Mouse (Mus musculus): Measurements from ENCODE around the gene Gabbr1.

- TF ChIP-seq CTCF (IDR thresholded peaks at IDR 0.05; ENCODE audit: control insufficient read depth, insufficient read depth, insufficient read length) (no peak), MYOD1 (IDR thresholded peaks at IDR 0.05; ENCODE audit: control insufficient read depth, insufficient read length, low read depth) (no peak), MAX (IDR thresholded peaks at IDR 0.05) (no peak)
These were observed 18.1 kb downstream of the Gabbr1 start for GRCm38 (mm10) chr17:37063686-37064495.
